Mouse (Mus musculus) bone marrow, adult 2 months (tissue): ENCODE measurements around the gene Rcc2.

Experiments used
- CTCF ChIP-seq: fragments of 200-500 bp; IDR thresholded peaks from 2 replicates; pipeline ENCODE4 v1.5.1; 2011; ENCODE audit warnings: low read length, control low read depth; ENCODE audit not compliant: control insufficient read depth, insufficient read depth
- POLR2A ChIP-seq: fragments of 200-500 bp; IDR thresholded peaks from 2 replicates; pipeline ENCODE4 v1.6.1; 2011; ENCODE audit warnings: low read depth, mild to moderate bottlenecking, control low read depth, low read length, borderline replicate concordance; ENCODE audit not compliant: control insufficient read depth

- no peak for TF ChIP-seq POLR2A
- no peak for TF ChIP-seq CTCF
Measured at GRCm38 (mm10) chr4:140654798-140655197, 45.5 kb upstream of the Rcc2 start.
